Mouse (Mus musculus) cerebellum, adult 2 months (tissue): Measurements from ENCODE around the gene Neb.
A peak's percentile ranks its signal among the peaks of the same experiment; 100 is the strongest.

Experiments used
- CTCF ChIP-seq: fragments of 200-500 bp; IDR thresholded peaks from 2 replicates; pipeline ENCODE4 v1.5.1; 2011; ENCODE audit warnings: low read depth, mild to moderate bottlenecking, control low read depth, low read length, moderate library complexity, borderline replicate concordance; ENCODE audit not compliant: insufficient read depth
- POLR2A ChIP-seq: fragments of 200-500 bp; IDR thresholded peaks from 2 replicates; pipeline ENCODE4 v1.6.1; 2011; ENCODE audit warnings: low read length, control low read depth, borderline replicate concordance; ENCODE audit not compliant: insufficient read depth

GRCm38 (mm10) chr2:52262149-52262548 is 116.1 kb downstream of the Neb start:
- TF ChIP-seq CTCF, result peak; percentile 76
- TF ChIP-seq POLR2A, result no peak
